Mouse (Mus musculus) kidney, postnatal 10 days (tissue): ENCODE measurements around the gene AL731706.1.

Source experiments
- DNase-seq: peaks from one replicate; pipeline ENCODE4 v3.0.0; 2021; ENCODE audit warnings: mixed read lengths

AL731706.1 gene

GRCm38 (mm10) chr2:136834715-136835075, 56.5 kb downstream of the AL731706.1 start:
- no peak for DNase-seq

GRCm38 (mm10) chr2:136833976-136834714, 57.0 kb downstream of the AL731706.1 start:
- DNase-seq = no peak

GRCm38 (mm10) chr2:136832936-136833335, 58.3 kb downstream of the AL731706.1 start:
- DNase-seq = peak; percentile 19
